Mouse (Mus musculus) ES-Bruce4 (cell line): ENCODE results near the gene Fam19a4.

Experiments
- CTCF ChIP-seq: IDR thresholded peaks from one replicate; pipeline ENCODE4 v1.8.1; 2011; ENCODE audit warnings: low read depth, low read length
- EP300 ChIP-seq: IDR thresholded peaks from 2 replicates; pipeline ENCODE4 v1.6.1; 2011; ENCODE audit warnings: low read depth, low read length; ENCODE audit not compliant: insufficient read depth
- POLR2A ChIP-seq: IDR thresholded peaks from one replicate; pipeline ENCODE4 v1.8.1; 2011; ENCODE audit warnings: low read length; ENCODE audit not compliant: insufficient read depth

GRCm38 (mm10) chr6:96909061-96909480 is 151.1 kb downstream of the Fam19a4 start:
- TF ChIP-seq EP300 (no peak), POLR2A (no peak), CTCF (no peak)
